Mouse (Mus musculus): ENCODE data around the gene F930015N05Rik. TPM values are rescaled to one million over a fixed set of nuclear protein-coding genes. Genes with fewer than 3 reads are reported as not detected.

F930015N05Rik gene
- total RNA-seq (2023): not detected in 4 replicates

DNA sequence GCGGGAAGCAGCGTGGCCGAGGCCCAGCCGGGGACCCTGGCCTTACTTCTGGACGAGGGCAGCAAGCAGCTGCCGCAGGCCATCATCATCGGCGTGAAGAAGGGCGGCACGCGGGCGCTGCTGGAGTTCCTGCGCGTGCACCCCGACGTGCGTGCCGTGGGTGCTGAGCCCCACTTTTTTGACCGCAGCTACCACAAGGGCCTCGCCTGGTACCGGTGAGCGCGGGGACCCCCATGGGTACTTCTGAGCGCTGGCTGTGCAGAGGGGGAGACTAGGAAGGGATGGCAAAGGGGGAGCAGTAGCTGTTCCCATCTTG lies at the start of gene F930015N05Rik:
Gene F930015N05Rik (minus strand): TSS at position 242 of the 316 bp plus-strand sequence.

DNA sequence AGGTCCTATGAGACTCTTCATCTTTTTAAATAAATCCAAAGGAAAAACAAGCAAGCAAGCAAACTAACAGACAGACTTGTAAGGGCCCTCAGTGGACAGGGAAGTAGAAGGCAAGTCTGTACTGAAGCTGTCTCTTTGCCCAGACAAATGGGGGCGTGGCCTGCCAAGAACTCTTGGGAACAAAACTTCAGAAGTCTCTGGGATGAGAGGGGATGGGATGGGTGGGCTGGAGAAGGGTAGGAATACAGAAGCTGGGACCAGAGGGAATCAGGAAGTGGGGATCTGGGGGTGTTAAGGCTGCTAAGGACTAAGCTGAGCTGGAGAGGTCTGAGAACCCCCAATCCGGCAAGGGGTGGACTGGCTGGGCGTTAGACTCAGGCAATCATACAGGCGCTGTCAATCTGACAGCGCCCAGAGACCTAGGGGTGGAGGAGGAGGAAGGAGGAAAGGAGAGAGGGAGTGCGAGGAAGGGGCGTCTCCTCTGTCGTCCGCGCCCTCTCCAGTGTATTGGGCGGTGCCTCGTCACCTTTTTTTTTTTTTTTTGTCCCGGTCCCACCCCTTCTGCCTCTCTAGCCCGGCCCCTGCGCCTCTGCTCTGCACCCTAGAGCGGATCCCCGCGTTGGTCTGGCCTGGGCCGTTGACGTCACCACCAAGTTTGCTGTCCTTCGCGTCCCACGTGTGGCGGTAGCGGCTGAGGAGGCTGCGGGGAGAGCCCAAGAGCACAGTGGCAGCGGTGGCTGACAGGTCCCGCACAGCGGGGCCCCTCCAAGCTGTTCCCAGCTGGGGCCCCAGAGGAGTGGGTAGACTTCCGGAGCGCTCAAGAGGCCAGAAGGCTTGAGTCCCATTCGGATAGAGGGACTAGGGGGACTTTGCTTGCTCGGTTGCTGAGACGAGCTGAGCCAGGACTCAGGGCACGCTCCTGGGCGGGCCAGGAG lies 1.6 kb downstream of the F930015N05Rik start, which contains the start of gene Hs3st3a1:
Gene Hs3st3a1 (plus strand): TSS at position 722 of the 935 bp plus-strand sequence.

Other genes with a start within 250 kb of the F930015N05Rik start
- gene Hs3st3a1, start 1.3 kb downstream of the F930015N05Rik start, total RNA-seq (2023): 0.25 to 0.60 TPM (median 0.34 TPM) in 4 replicates

All from B cell, adult 62 days (primary cell).